ENCODE assay signal across 15 mouse cellular contexts in the genomic region with DNA sequence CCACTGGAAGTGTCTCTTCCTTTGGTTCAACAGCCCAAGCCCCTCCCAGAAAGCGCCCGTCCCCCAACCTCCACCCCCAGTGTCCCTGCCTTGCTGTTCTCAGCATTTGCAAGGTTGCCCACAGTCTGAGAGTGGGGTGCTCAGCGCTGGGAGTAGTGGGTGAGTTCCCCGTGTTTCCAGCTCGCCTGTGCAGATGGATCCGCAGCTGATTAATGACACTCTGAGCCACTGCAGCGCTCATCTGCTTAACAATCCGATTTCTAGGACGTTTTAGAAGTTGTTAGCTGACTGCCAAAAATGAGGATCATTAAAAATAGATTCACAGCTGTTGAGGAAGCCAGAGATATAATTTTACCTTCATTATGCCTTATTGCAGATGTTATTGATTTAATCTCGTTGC.
DNase-seq lines count a peak whose midpoint lies in the region; ATAC-seq and TF ChIP-seq lines count a peak whose summit lies in the region.
"Had no signal": no experiment of that assay in that cellular context is flagged by ENCODE, and none has a peak within 500 bp of the region (broad histone marks: within the 10 kb centered on the region; RNA-seq: fewer than 3 reads in every experiment).

No protein-coding gene starts in this region.

- peak overlapping the region; percentile 49 for H3K27ac ChIP-seq in forebrain, embryonic 13.5 days
- H3K27ac ChIP-seq in layer of hippocampus, adult 2 months: peak overlapping the region; percentile 47; the same call in 1 of the 2 replicates
- H3K27ac ChIP-seq: limb, embryonic 13.5 days; lung, embryonic 15.5 days; midbrain, embryonic 12.5 days had no signal

- no peak for TF ChIP-seq CTCF in layer of hippocampus, adult 2 months (conservative IDR thresholded peaks at IDR 0.05)

- ATAC-seq in forebrain, embryonic 13.5 days: peak; percentile 62; the same call in 1 of the 2 replicates
- ATAC-seq: intestine, postnatal 0 days; Patski had no signal

- H3K9me3 ChIP-seq in forebrain, embryonic 13.5 days (replicated peaks): no peaks in the 10 kb centered on the region
- H3K9me3 ChIP-seq: limb, embryonic 13.5 days; lung, embryonic 15.5 days; midbrain, embryonic 12.5 days had no signal

- no peak overlapping the region for H3K4me3 ChIP-seq in forebrain, embryonic 13.5 days
- no peak overlapping the region for H3K4me3 ChIP-seq in layer of hippocampus, adult 2 months
- H3K4me3 ChIP-seq: limb, embryonic 13.5 days; lung, embryonic 15.5 days; midbrain, embryonic 12.5 days had no signal

- DNase-seq in left cerebral cortex, postnatal 14 days (ENCODE audit: low spot score in 2 of 2): peak; percentile 40
- DNase-seq in left cerebral cortex, postnatal 36 days (ENCODE audit: low spot score in 2 of 2): no peak
- DNase-seq in layer of hippocampus, adult 2 months (ENCODE audit: low spot score in 2 of 2): peak; percentile 52 to 53
- DNase-seq in right cerebral cortex, postnatal 10 days (ENCODE audit: low spot score in 2 of 2): peak; percentile 58 to 71
- DNase-seq in kidney, adult 18-20 months: no peak
- DNase-seq in embryo, embryonic 10.5 days (ENCODE audit: low spot score): no peak
- no peak for DNase-seq in kidney, adult 11 months
- DNase-seq: adrenal gland, postnatal 25 days had no signal

- H3K4me2 ChIP-seq in forebrain, embryonic 13.5 days: no peak overlapping the region
- H3K4me2 ChIP-seq: heart, embryonic 11.5 days; limb, embryonic 13.5 days; lung, embryonic 15.5 days; midbrain, embryonic 12.5 days had no signal

- H3K27me3 ChIP-seq in forebrain, embryonic 13.5 days: no peaks in the 10 kb centered on the region; the same call in 1 of the 2 replicates
- H3K27me3 ChIP-seq: midbrain, embryonic 12.5 days had no signal

- intact Hi-C loops in left cerebral cortex, postnatal 14 days (cut with DNase I): no loop called here
- intact Hi-C loops in left cerebral cortex, postnatal 36 days (cut with DNase I): no loop called here

- 72% methylated on average over 10 of the region's 10 CpGs for WGBS in forebrain, embryonic 13.5 days

- H3K4me1 ChIP-seq in forebrain, embryonic 13.5 days: peaks cover 23% of the 10 kb centered on the region
- H3K4me1 ChIP-seq: lung, embryonic 15.5 days had no signal

- no peaks in the 10 kb centered on the region for H3K36me3 ChIP-seq in forebrain, embryonic 13.5 days (ENCODE audit: poor library complexity, severe bottlenecking)
- H3K36me3 ChIP-seq: limb, embryonic 13.5 days; lung, embryonic 15.5 days; midbrain, embryonic 12.5 days had no signal

- no peak overlapping the region for H3K9ac ChIP-seq in forebrain, embryonic 13.5 days
- H3K9ac ChIP-seq: limb, embryonic 13.5 days; lung, embryonic 15.5 days; midbrain, embryonic 12.5 days had no signal

Comparison
In these comparisons a context has a peak if more than half of its experiments do, and no peak if none do; other contexts are left out.
1. DNase-seq: peak in left cerebral cortex, postnatal 14 days (2 of 2), layer of hippocampus, adult 2 months (2 of 2) and right cerebral cortex, postnatal 10 days (2 of 2); none in left cerebral cortex, postnatal 36 days (0 of 2), kidney, adult 18-20 months (single experiment), embryo, embryonic 10.5 days (single experiment) and kidney, adult 11 months (single experiment).